8 mouse cellular contexts compared by ENCODE assay signal in the genomic region with DNA sequence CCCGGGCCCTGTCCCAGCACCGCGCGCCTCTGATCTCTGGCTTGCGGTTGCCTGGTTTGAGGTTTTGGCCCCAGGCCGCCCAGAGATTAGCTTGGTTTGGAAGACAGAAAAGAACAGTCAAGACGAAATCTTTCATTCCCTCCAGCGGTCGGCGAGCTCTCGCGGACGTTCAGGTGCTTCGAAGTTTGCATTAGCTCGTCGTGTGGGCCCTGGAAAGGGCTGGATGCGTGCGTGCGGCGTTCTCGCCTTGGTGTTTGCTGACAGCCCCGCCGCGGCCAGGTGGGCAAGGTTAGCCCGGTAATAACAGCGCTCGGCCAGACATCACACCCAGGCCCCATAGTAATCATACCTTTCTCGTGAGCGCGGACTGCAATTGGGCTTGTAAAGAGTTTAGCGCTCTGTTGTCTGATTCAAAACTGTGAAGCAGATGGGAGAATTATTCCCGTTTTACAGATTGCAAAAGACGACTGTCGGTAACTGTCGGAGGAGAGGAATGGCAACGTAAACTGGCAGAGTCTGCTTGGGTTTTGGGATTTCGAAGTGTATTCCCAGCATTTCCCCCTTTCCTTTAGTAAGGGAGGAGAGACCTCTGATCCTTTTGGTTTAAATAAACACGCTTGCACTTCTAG. TPM values are rescaled to one million over a fixed set of nuclear protein-coding genes. Genes with fewer than 3 reads are reported as not detected.
DNase-seq lines count a peak whose midpoint lies in the region; ATAC-seq and TF ChIP-seq lines count a peak whose summit lies in the region.

No protein-coding gene starts in this region.

- no peaks in the 10 kb centered on the region for H3K9me3 ChIP-seq in kidney, embryonic 15.5 days (replicated peaks)
- H3K9me3 ChIP-seq in forebrain, embryonic 11.5 days (ENCODE audit: control insufficient read depth, low read length) = no peaks in the 10 kb centered on the region
- H3K9me3 ChIP-seq in limb, embryonic 14.5 days (ENCODE audit: control insufficient read depth, low read length) = no peaks in the 10 kb centered on the region
- no peaks in the 10 kb centered on the region for H3K9me3 ChIP-seq in neural tube, embryonic 15.5 days (replicated peaks)

- peaks cover 25% of the 10 kb centered on the region for H3K4me1 ChIP-seq in kidney, embryonic 15.5 days
- peaks cover 12% of the 10 kb centered on the region; the same call in 1 of the 2 replicates for H3K4me1 ChIP-seq in forebrain, embryonic 11.5 days (replicated peaks; ENCODE audit: control insufficient read depth, insufficient read depth, low read length)
- peaks cover 19% of the 10 kb centered on the region for H3K4me1 ChIP-seq in limb, embryonic 14.5 days (ENCODE audit: control insufficient read depth, insufficient read depth, low read length)
- H3K4me1 ChIP-seq in neural tube, embryonic 15.5 days = peaks cover 33% of the 10 kb centered on the region

- H3K27me3 ChIP-seq in kidney, embryonic 15.5 days = no peaks in the 10 kb centered on the region
- no peaks in the 10 kb centered on the region for H3K27me3 ChIP-seq in forebrain, embryonic 11.5 days (ENCODE audit: control insufficient read depth, insufficient read depth, low read length)
- no peaks in the 10 kb centered on the region for H3K27me3 ChIP-seq in limb, embryonic 14.5 days (ENCODE audit: control insufficient read depth, insufficient read depth, low read length)
- H3K27me3 ChIP-seq in neural tube, embryonic 15.5 days (replicated peaks) = no peaks in the 10 kb centered on the region

- H3K4me2 ChIP-seq in kidney, embryonic 15.5 days = peak overlapping the region; percentile 85
- peak overlapping the region; percentile 92 for H3K4me2 ChIP-seq in forebrain, embryonic 11.5 days (ENCODE audit: low read depth, low read length, severe bottlenecking)
- peak overlapping the region; percentile 88 for H3K4me2 ChIP-seq in limb, embryonic 14.5 days (replicated peaks; ENCODE audit: low read depth, low read length, severe bottlenecking)
- H3K4me2 ChIP-seq in neural tube, embryonic 15.5 days = peak overlapping the region; percentile 72

- peak overlapping the region; percentile 84 for H3K4me3 ChIP-seq in kidney, embryonic 15.5 days (replicated peaks)
- H3K4me3 ChIP-seq in forebrain, embryonic 11.5 days (ENCODE audit: low read depth, low read length) = peak overlapping the region; percentile 91
- peak overlapping the region; percentile 97 for H3K4me3 ChIP-seq in limb, embryonic 14.5 days (replicated peaks; ENCODE audit: low read length)
- peak overlapping the region; percentile 98 for H3K4me3 ChIP-seq in neural tube, embryonic 15.5 days (replicated peaks)

- no peak for DNase-seq in kidney, adult 18-20 months
- DNase-seq in MN1 (ENCODE audit: low spot score) = peak; percentile 78
- DNase-seq in forebrain, embryonic 11.5 days (ENCODE audit: low spot score) = no peak
- peak; percentile 33 for DNase-seq in limb, embryonic 14.5 days (ENCODE audit: low spot score)
- no peak for DNase-seq in ovary, adult 18-20 months (ENCODE audit: low spot score)

- peak overlapping the region; percentile 96 for H3K27ac ChIP-seq in kidney, embryonic 15.5 days
- 0 out of 2 replicates have a peak overlapping the region, but pooled peaks have one; percentile 18 for H3K27ac ChIP-seq in forebrain, embryonic 11.5 days (ENCODE audit: low read depth, low read length)
- H3K27ac ChIP-seq in limb, embryonic 14.5 days (replicated peaks; ENCODE audit: low read depth, low read length) = peak overlapping the region; percentile 86
- peak overlapping the region; percentile 96 for H3K27ac ChIP-seq in neural tube, embryonic 15.5 days (replicated peaks)

- WGBS in kidney, embryonic 15.5 days = under 1% methylated on average over 38 of the region's 38 CpGs
- 2% methylated on average over 38 of the region's 38 CpGs for WGBS in forebrain, embryonic 11.5 days
- WGBS in limb, embryonic 14.5 days = under 1% methylated on average over 37 of the region's 38 CpGs
- WGBS in neural tube, embryonic 15.5 days = under 1% methylated on average over 38 of the region's 38 CpGs

- peak overlapping the region; percentile 92 for H3K9ac ChIP-seq in kidney, embryonic 15.5 days
- H3K9ac ChIP-seq in forebrain, embryonic 11.5 days (ENCODE audit: low read length) = peak overlapping the region; percentile 90
- H3K9ac ChIP-seq in limb, embryonic 14.5 days (ENCODE audit: low read depth, low read length, severe bottlenecking) = peak overlapping the region; percentile 91
- peak overlapping the region; percentile 82 for H3K9ac ChIP-seq in neural tube, embryonic 15.5 days (replicated peaks)

- H3K36me3 ChIP-seq in kidney, embryonic 15.5 days = 0 out of 2 replicates have a peak, but pooled peaks cover under 1% of the 10 kb centered on the region
- H3K36me3 ChIP-seq in forebrain, embryonic 11.5 days (ENCODE audit: control insufficient read depth, insufficient read depth, low read length) = no peaks in the 10 kb centered on the region
- H3K36me3 ChIP-seq in limb, embryonic 14.5 days (ENCODE audit: control insufficient read depth, insufficient read depth, low read length) = 0 out of 2 replicates have a peak, but pooled peaks cover under 1% of the 10 kb centered on the region
- H3K36me3 ChIP-seq in neural tube, embryonic 15.5 days = no peaks in the 10 kb centered on the region

- peak; percentile 33; the same call in 1 of the 2 replicates for ATAC-seq in kidney, embryonic 15.5 days (replicated peaks; ENCODE audit: low FRiP score)
- ATAC-seq in forebrain, embryonic 11.5 days (replicated peaks; ENCODE audit: low FRiP score) = peak; percentile 45
- ATAC-seq in limb, embryonic 14.5 days (ENCODE audit: low FRiP score, low read depth) = peak; percentile 41; the same call in 1 of the 2 replicates
- no peak for ATAC-seq in neural tube, embryonic 15.5 days (ENCODE audit: low FRiP score)
- ATAC-seq in erythroid progenitor cell, adult 5-6 weeks (replicated peaks; ENCODE audit: low FRiP score, poor library complexity, severe bottlenecking) = no peak

- no peak for TF ChIP-seq POLR2A in limb, embryonic 14.5 days (IDR thresholded peaks at IDR 0.05; ENCODE audit: borderline replicate concordance, extremely low read depth, insufficient read depth, insufficient read length)

RNA-seq across cellular contexts. Expression of a gene that starts 0.6 kb away (rescaled TPM):
- polyA plus RNA-seq in kidney, embryonic 15.5 days (2015; fragmentation: Nextera tagmentation; extraction: Ambion mirVana) = 30.5 and 33.1 TPM in 2 replicates
- polyA plus RNA-seq in forebrain, embryonic 11.5 days (2014; fragmentation: Nextera tagmentation; extraction: Ambion mirVana) = 28.5 and 33.4 TPM in 2 replicates
- polyA plus RNA-seq in limb, embryonic 14.5 days (2012; rRNA removed) = 21.4 and 21.8 TPM in 2 replicates
- polyA plus RNA-seq in limb, embryonic 14.5 days (2014; fragmentation: Nextera tagmentation; extraction: Ambion mirVana) = 22.9 and 29.8 TPM in 2 replicates
- polyA plus RNA-seq in neural tube, embryonic 15.5 days (2015; fragmentation: Nextera tagmentation; extraction: Ambion mirVana) = 16.4 and 17.2 TPM in 2 replicates
- 5.0 and 11.3 TPM in 2 replicates for total RNA-seq in erythroid progenitor cell, adult 5-6 weeks (2015; ENCODE audit: low replicate concordance)
- 2.3 and 10.9 TPM in 2 replicates for total RNA-seq in erythroid progenitor cell, adult 5-6 weeks (2017; ENCODE audit: low replicate concordance)

Comparison
In these comparisons a context has a peak if more than half of its experiments do, and no peak if none do; other contexts are left out.
1. ATAC-seq: peak in kidney, embryonic 15.5 days (single experiment), forebrain, embryonic 11.5 days (single experiment) and limb, embryonic 14.5 days (single experiment); none in neural tube, embryonic 15.5 days (single experiment) and erythroid progenitor cell, adult 5-6 weeks (single experiment).
2. H3K27ac ChIP-seq: peak in every context shown above with its lines; median percentile 96 in kidney, embryonic 15.5 days; 96 in neural tube, embryonic 15.5 days; 86 in limb, embryonic 14.5 days; 18 in forebrain, embryonic 11.5 days.
3. DNase-seq: peak in MN1 (single experiment) and limb, embryonic 14.5 days (single experiment); none in kidney, adult 18-20 months (single experiment), forebrain, embryonic 11.5 days (single experiment) and ovary, adult 18-20 months (single experiment).
4. Peak in every context shown above with its lines, with median percentiles within 50 percentile points of each other: H3K4me2 ChIP-seq, H3K4me3 ChIP-seq and H3K9ac ChIP-seq.